Comparison of ENCODE assay signal across 25 mouse cellular contexts in the genomic region with DNA sequence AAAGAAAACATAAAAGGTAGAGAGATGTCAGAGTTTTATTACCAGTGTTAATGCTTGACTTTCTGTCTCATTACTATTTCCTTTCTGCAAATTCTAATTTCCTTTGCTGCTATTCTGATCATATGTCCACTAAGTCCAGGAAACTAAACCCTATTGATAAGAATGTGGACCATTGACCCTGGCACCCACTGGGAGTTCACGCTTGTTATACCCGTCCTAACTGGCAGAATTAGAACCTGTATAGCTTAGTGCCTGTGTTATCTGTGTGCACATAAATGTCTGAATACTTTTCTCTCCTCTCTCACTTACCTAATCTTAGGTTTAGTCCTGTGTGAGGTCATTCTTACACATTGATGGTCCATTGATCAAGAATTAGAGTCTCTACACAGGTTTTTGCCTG.
"Had no signal": no experiment of that assay in that cellular context is flagged by ENCODE, and none has a peak within 500 bp of the region (broad histone marks: within the 10 kb centered on the region; RNA-seq: fewer than 3 reads in every experiment).

No protein-coding gene starts in this region.

- H3K4me3 ChIP-seq: heart, adult 2 months; heart, embryonic 13.5 days; heart, embryonic 15.5 days; hindbrain, embryonic 13.5 days; hindbrain, embryonic 15.5 days; layer of hippocampus, adult 2 months; left cerebral cortex, adult 2 months; limb, embryonic 10.5 days; limb, embryonic 12.5 days; liver, embryonic 13.5 days; liver, embryonic 15.5 days had no signal

- H3K4me2 ChIP-seq: heart, embryonic 11.5 days; heart, embryonic 13.5 days; heart, embryonic 15.5 days; hindbrain, embryonic 13.5 days; hindbrain, embryonic 15.5 days; limb, embryonic 12.5 days; liver, embryonic 11.5 days; liver, embryonic 13.5 days; liver, embryonic 15.5 days had no signal

- H3K36me3 ChIP-seq: heart, embryonic 13.5 days; heart, embryonic 15.5 days; hindbrain, embryonic 13.5 days; hindbrain, embryonic 15.5 days; limb, embryonic 10.5 days; limb, embryonic 12.5 days; liver, embryonic 13.5 days; liver, embryonic 15.5 days had no signal

- H3K4me1 ChIP-seq: heart, embryonic 13.5 days; heart, embryonic 15.5 days; hindbrain, embryonic 13.5 days; hindbrain, embryonic 15.5 days; liver, embryonic 13.5 days; liver, embryonic 15.5 days had no signal

- H3K27ac ChIP-seq: heart, adult 2 months; heart, embryonic 13.5 days; heart, embryonic 15.5 days; hindbrain, embryonic 13.5 days; hindbrain, embryonic 15.5 days; hindbrain, postnatal 0 days; layer of hippocampus, adult 2 months; left cerebral cortex, adult 2 months; limb, embryonic 10.5 days; limb, embryonic 12.5 days; liver, embryonic 13.5 days; liver, embryonic 15.5 days had no signal

- DNase-seq: forebrain, postnatal 0 days; gastrocnemius, postnatal 14 days; gastrocnemius, postnatal 36 days; heart, adult 11 months; heart, adult 2 months; heart, postnatal 14 days; heart, postnatal 36 days; kidney, adult 18-20 months; kidney, adult 9 months; kidney, postnatal 10 days; kidney, postnatal 4 days; liver; liver, embryonic 13.5 days had no signal

- ATAC-seq: forebrain, postnatal 0 days; hindbrain, postnatal 0 days had no signal

- H3K9ac ChIP-seq: forebrain, postnatal 0 days; heart, embryonic 13.5 days; heart, embryonic 15.5 days; hindbrain, embryonic 13.5 days; hindbrain, embryonic 15.5 days; limb, embryonic 12.5 days; liver, embryonic 13.5 days; liver, embryonic 15.5 days had no signal

- H3K9me3 ChIP-seq: heart, embryonic 13.5 days; heart, embryonic 15.5 days; hindbrain, embryonic 13.5 days; hindbrain, embryonic 15.5 days; limb, embryonic 10.5 days; limb, embryonic 12.5 days; liver, embryonic 13.5 days; liver, embryonic 15.5 days had no signal

- H3K27me3 ChIP-seq: heart, embryonic 13.5 days; heart, embryonic 15.5 days; hindbrain, embryonic 13.5 days; hindbrain, embryonic 15.5 days; limb, embryonic 12.5 days; liver, embryonic 13.5 days; liver, embryonic 15.5 days had no signal
